Mouse (Mus musculus): Measurements from ENCODE around the gene Egr2. TPM values are rescaled to one million over a fixed set of nuclear protein-coding genes. Genes with fewer than 3 reads are reported as not detected.

The Egr2 gene
- polyA plus RNA-seq, 1 experiment from 2014 or later: 0.26 TPM

- no peaks in the 10 kb centered on the region for H3K27me3 ChIP-seq
- WGBS: 76% methylated on average over 8 of the region's 8 CpGs
- no peak for ATAC-seq (ENCODE audit: low FRiP score, low read depth)
Measured at GRCm38 (mm10) chr10:67573310-67573709, 38.0 kb downstream of the Egr2 start.

DNA sequence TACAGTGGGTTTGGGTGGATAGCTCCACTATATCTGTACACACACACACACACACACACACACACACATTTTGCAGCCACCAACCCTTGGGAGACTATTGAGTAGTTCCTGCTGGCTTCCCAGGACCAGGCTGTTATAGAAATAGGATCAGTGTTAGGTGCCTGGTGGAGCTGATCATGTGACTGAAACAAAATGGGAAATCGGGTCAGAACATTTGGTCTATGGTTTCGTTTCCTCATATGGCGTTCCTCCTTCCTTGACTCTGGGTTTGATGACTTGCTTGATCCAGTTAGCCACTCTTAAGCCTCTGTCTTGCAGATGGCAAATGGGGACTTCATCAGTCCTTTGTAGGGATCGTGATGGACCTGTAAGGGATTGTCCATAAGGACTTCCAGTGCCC lies 44.6 kb downstream of the Egr2 start:
- H3K9ac ChIP-seq (replicated peaks): no peak overlapping the region
- H3K9me3 ChIP-seq: no peaks in the 10 kb centered on the region
- H3K27me3 ChIP-seq: no peaks in the 10 kb centered on the region
- 96% methylated on average over 4 of the region's 4 CpGs for WGBS
- ATAC-seq (ENCODE audit: low FRiP score, low read depth): no peak
- no peaks in the 10 kb centered on the region for H3K36me3 ChIP-seq
- no peak overlapping the region for H3K27ac ChIP-seq (replicated peaks)
- no peak overlapping the region for H3K4me2 ChIP-seq (replicated peaks)
- H3K4me3 ChIP-seq: no peak overlapping the region
- no peaks in the 10 kb centered on the region for H3K4me1 ChIP-seq

More at GRCm38 (mm10) chr10:67573310-67573709, 38.0 kb downstream of the Egr2 start:
- Histone ChIP-seq H3K27ac (replicated peaks) (no peak overlapping the region), H3K4me3 (no peak overlapping the region), H3K36me3 (no peaks in the 10 kb centered on the region), H3K9ac (replicated peaks) (no peak overlapping the region), H3K4me2 (replicated peaks) (no peak overlapping the region), H3K4me1 (no peaks in the 10 kb centered on the region), H3K9me3 (no peaks in the 10 kb centered on the region)

DNA sequence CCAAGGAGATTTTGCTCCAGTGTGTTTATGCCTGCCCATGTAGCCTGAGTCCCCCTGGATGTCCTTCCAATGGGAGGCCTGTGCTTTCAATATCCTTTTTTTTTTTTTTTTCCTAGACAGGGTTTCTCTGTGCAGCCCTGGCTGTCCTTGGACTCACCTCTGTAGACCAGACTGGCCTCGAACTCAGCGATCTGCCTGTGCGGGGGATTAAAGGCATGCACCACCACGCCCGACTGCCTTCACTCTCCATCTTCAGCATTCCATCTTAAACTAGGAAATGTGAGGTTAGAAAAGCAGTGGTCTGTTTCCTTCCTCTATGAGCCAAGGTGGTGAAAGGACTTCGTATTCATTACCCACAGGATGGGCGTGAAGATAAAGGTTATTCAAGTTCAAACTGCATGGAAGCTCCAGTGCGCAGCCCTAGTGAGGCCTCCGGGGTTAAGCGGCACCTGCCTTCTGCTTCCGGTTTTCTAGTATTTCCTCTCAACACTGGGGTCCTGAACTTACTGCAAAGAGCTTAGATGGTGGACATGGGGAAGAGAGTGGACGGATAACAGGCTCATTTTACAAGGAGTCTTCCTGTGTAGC lies 46.5 kb downstream of the Egr2 start:
- no peak overlapping the region for H3K4me2 ChIP-seq (replicated peaks)
- H3K4me3 ChIP-seq: no peak overlapping the region
- ATAC-seq (ENCODE audit: low FRiP score, low read depth): no peak
- no peaks in the 10 kb centered on the region for H3K4me1 ChIP-seq
- H3K36me3 ChIP-seq: no peaks in the 10 kb centered on the region
- no peak overlapping the region for H3K27ac ChIP-seq (replicated peaks)
- H3K9ac ChIP-seq (replicated peaks): no peak overlapping the region
- H3K9me3 ChIP-seq: no peaks in the 10 kb centered on the region
- 83% methylated on average over 12 of the region's 12 CpGs for WGBS
- no peaks in the 10 kb centered on the region for H3K27me3 ChIP-seq

GRCm38 (mm10) chr10:67585873-67586610 lies 50.8 kb downstream of the Egr2 start:
- Histone ChIP-seq H3K9me3 (no peaks in the 10 kb centered on the region), H3K27me3 (no peaks in the 10 kb centered on the region), H3K27ac (replicated peaks) (no peak overlapping the region), H3K36me3 (no peaks in the 10 kb centered on the region), H3K4me1 (no peaks in the 10 kb centered on the region), H3K4me2 (replicated peaks) (no peak overlapping the region), H3K4me3 (no peak overlapping the region), H3K9ac (replicated peaks) (no peak overlapping the region)
- no peak for ATAC-seq (ENCODE audit: low FRiP score, low read depth)
- WGBS: 92% methylated on average over 18 of the region's 18 CpGs

Other genes starting within 250 kb of the Egr2 start
- 74.8 and 75.9 TPM in 2 replicates for gene Ado, start 13.5 kb downstream of the Egr2 start, polyA plus RNA-seq (2016; fragmentation: Nextera tagmentation; extraction: Ambion mirVana)